Mouse (Mus musculus) 416B (cell line): ENCODE measurements around the gene Coa3.

Experiments
- DNase-seq: peaks from one replicate; pipeline ENCODE4 v3.0.0; 2011; ENCODE audit warnings: low read depth

Gene Coa3

DNA sequence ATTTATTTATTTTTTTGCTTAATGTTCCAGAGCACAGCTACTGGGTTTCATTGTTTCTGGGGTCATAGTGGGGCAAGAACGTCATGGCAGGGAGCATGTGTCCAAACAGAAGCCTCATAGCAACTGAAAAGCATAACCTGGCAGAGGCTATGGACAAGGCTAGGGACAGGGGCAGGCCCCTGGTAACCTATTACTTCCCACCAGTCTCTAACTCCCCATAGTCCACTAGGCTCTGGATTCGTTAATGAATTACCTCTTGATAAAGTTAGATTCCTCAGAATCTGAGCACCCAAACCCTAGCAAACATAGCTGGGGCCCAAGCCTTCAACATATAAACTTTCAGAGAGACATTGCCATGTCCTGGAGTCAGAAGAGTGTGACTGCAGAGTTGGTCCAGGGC, 27.9 kb downstream of the Coa3 start:
- no peak for DNase-seq

DNA sequence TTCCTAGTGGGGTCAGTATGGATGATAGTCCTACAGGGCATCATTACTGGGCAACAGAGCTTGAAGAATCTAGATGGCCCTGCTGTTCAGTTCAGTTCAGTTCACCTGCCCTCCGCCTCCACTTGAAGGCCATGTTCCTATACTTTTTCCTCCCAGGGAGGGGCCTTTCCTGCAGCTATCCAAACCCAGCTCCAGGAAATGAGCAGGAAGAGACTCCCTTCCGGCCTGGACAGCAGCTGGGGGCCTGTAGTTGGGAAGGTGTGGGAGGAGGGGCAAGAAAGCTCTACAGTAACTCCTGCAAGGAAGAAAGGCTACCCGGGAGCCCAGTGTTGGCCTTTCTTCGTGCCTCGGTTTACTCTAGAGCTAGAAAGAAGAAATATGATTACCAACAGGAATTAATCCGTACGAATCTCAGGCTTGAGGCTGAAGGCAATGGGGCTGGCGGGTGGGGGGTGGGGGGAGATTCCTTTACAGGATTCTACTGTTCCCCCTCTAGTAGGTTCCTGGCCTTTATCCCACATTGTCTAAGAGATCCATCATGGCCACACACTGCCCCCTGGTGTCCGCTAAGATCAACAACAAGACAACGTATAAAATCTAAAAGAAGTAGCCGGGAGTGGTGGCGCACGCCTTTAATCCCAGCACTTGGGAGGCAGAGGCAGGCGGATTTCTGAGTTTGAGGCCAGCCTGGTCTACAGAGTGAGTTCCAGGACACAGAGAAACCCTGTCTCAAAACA, 30.5 kb downstream of the Coa3 start:
- peak; percentile 86 for DNase-seq

DNA sequence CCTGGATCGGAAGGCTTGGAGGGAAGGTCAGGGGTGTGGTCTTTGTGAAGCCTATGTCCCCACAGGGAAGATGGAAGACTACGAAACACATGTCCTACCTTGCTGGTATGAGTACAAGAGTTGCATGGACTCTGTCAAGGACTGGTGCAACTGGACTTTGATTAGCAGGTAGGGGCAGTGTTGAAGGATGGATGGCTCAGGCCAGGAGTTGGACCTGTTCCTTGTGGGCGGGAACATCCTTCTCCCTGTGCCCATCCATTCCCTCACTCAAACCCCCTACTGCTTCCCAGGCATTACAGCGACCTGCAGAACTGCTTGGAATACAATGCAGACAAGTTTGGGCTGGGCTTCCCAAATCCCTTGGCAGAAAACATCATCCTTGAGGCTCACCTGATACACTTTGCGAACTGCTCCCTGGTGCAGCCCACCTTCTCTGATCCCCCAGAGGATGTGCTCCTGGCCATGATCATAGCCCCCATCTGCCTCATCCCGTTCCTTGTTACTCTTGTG, 31.3 kb downstream of the Coa3 start:
- DNase-seq, result no peak

DNA sequence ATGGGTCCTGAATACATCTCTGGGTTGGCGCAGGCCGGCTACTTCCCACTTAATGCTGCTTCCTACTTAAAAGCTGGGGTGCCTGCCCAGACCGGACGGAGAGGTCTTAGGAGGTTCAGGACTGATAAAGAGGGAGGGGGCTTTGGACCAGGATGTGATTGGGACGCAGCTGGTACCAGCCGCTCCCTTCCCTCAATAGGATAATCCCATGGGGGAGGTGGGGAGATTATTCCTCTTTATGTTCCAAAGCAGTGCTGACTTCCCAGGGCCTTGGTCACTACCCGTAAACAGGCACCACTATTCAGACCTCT, 32.3 kb downstream of the Coa3 start:
- DNase-seq, result no peak

DNA sequence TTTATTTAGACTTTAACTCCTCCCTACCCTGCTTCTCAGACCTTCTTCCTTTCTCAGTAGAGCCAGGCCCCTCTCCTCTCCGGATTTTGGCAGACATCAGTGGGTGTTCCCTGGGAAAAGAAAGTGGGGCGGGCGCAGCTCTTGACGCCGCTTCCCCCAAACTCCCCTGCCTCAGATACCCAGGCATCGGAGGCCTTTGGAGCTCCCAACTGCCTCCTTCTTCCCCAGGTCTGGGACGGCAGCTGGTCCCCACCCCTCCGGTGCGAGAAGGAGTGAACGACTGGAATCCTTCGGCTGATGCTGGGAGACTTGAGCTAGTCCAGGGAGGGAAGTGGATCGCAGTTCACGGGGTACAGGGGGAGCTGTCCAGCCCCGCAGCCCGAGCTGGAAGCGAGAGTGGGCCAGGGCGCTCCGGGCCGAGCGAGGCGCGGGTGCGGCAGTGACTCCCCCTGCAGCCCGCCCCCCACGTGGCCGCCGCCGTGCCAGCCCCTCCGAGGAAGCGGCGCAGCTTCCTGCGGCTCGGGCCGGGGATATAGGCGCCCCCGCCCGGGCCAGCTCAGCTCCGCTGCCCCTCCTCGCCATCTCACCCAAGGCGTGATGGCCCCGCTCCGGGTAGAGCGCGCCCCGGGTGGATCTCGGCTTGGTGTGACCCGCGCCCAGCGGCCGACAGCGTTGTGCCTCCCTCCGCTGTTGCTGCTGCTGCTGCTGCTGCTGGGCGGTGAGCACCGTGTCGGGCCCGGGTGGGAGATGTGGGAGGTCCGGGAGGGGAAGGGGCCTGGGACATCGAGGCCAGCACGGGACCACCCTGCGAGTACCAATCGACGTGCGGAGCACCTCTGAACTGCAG, 32.8 kb downstream of the Coa3 start, which contains the start of gene Ramp2:
TSS of gene Ramp2 (plus strand) at position 174 of the 847 bp plus-strand sequence.
- no peak for DNase-seq

DNA sequence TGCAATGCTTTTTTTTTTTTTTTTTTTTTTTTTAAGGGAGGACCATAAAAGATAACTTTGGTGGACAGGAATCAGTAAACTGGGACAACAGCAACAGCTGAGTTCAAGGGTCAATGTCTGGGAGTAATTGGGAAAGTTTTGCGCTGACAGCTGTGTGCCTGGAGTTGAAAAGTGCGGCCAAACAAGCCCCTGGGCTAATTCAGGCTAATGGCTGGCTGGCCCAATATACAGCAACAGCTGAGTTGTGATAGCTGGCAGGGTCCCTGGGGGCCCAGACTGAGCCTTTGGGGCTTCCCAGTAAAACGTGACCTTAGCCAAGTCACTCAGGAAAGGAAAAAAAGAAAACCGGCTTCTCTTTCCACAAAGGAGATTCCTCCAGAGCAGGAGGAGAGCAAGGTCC, 33.8 kb downstream of the Coa3 start:
- no peak for DNase-seq

DNA sequence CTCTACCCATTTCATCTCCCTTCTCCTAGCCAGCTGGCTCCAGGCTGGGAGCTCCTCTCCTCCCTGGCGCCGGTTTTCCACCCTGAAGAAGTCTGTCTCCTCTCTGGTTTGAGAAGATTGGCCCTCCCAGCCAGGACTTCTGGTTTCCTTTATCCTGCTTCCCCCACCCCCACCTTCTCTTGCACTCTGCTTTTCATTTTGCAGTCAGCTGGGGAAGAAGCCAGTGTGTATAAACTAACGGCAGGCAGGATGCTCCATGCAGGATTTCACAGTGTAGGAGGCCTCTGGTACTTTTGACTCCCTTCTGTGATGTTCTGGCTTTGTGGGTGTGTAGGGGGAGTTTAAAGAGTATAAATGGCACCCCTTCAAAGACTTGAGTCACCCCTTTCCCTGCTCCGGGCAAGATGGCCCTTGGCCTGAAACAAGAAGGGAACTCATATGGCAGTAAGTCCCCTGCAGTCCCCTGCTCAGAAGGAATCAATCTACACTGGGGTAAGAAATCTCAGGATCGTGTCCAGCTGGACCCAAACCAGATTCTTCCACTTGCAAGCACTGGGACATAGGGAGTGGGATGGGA, 40.8 kb downstream of the Coa3 start:
- DNase-seq, result no peak

DNA sequence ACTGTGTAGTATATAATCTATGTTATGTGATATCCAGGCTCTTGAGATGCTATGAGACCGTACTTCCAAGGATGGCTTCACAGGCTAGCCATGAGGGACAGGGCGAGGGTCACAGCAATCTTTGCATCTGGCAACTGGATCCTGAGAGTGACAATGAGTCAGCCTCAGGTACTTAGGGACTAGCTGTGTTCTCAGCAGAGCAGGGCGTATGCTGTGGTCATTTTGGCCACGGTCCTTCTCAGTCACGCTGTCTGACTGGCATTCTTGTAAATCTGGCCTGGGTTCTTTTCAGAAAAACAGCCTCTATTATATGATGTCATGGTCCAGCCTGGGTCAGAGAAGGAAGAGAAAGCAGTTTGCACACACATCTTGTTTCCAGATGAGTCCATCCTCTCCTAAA, 42.1 kb downstream of the Coa3 start:
- no peak for DNase-seq

DNA sequence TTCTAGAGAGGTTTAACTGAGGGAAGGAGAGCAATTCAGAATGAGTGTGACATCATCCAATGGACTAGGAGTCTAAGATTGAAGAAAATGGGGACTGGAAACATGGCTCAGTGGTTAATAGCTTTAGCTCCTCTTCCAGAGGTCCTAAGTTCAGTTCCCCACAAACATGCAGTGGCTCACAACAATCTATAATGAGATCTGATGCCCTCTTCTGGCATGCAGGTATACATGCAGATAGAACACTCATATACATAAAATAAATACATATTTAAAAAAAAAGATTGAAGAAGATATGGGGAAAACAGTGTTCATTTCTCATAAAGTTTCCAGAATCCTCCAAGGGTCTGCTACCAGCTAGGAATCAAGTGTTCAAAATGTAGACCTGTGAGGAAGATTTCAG, 43.5 kb downstream of the Coa3 start:
- DNase-seq, result peak; percentile 46

DNA sequence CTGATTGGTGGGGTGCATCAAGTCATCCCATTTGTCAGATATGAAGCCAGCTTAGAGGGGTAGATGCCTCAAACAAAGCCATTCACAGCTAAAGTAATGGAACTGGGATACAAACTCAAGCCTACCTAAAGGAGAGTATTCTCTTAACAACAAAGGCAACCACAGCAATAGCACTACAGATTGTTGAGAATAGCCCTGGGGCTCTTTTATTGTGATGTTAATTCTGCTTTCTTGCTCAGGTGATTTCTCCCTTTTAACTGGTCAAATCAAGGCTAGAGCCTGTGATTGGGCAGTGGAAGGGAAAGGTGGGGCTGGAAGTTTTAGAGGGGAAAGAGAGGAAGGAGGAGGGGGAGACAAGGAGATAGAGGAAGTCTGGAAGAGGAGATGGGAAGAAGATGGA, 44.8 kb downstream of the Coa3 start:
- no peak for DNase-seq

DNA sequence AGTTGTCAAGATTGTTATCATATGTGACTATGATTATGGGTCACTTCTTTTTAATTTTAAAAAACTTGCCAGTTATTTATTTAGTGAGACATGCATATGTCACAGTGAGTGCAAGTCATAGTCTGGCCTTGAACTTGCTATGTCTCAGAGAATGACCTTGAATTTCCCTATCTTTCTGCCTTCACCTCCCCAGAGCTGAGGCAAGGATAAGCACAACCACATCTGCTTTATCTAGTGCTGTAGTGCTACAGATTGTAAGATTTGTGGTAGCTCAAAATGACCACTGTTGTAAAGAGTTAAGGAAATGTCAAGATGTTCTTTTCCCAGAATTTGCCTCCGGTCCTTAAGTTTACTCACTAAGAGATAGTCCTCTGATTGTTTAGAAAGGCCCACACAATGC, 45.7 kb downstream of the Coa3 start:
- peak; percentile 85 for DNase-seq

DNA sequence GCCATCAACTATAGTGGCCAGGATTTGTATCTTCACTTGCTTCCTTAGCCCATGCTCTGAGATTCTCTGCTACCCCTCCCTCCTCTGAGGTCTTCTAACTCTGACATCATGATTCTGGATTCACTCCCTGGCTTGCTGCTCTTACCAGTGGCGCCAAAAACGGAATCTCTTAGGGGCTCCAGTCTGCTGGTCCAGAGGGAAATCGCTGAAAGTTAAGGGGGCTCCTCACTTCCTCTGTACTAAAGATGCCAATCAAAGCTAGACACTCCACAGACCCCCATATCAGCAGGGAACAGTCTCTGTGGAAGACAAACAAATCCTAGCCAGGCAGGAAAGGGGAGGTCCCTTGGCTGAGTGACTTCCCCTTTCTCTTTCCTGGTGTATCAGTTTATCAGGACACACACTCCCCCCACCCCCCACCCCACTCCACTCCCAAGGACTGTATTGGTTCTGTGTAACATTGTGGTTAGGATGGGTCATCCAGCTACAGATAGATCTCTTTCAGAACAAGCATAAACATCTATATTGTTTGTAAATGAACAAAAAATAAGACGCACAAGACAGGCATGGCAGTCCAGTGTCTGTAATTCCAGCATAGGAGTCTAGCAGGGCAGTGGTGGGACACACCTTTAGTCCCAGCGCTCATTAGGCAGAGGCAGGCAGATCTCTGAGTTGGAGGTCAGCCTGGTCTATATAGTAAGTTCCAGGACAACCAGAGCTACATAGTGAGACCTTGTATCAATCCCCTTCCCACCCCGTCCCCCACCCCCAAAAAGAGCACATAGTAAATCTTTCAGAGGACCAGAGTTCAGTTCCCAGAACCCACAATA, 46.7 kb downstream of the Coa3 start:
- peak; percentile 92 for DNase-seq

DNA sequence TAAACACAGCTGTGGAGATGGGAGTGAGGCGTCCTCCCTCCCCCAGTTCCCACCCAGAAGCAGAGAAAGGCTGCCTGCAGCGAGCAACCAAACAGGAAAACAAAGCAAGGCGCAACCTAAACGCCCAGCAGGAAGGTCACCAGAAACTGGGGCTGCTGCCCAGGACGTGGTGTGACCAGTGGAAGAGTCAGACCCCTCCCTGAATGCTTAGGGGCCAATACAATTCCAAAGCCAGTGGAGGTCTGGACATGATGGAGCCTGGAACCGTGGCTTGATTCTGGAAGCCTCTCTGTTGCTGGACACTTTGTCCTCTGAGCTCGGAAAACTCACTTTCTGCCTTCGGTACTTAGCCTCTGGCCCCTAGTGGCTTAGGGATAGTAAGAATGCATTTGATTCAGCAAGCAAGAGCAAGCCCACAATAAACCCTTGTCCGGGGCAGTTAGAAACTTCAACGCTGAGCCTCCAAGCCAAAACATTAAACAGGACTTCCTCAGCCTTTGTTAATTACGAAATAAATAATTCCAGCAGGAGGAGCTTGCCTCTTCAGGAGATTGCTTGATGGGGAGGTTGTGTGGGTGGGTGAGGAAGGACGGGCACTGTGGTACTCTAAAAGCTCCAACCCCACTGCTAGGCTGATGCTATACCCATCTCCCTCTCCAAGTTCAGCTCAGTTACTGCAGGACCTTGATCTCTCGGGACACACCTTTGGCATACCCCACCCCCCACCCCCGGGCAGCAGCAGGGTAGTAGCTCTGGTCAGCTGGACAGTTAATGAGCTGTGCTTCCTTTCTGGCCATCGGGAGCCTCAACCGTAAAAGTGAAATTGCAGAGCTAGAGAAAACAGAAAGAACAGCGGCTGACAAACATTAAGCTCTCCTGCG, 47.7 kb downstream of the Coa3 start:
- DNase-seq, result no peak

DNA sequence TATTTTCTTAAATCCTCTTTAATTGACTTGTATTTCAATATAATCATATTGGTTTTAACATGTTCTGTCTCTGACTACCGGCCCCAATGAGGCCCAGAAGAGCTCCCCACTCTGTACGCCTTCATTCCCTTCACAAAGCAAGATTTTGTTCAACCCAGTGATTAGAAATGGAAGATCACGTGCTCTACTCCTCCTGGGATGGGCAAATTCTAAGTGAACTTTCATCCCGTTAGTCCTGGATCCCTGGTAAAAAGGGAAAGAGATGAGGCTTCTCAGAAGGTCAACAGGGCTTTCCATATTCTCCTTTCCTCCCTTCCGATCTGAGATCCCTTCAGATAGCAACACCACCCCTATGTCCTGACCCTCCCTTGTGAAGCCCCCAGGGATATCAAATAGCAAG, 48.4 kb downstream of the Coa3 start:
- no peak for DNase-seq

DNA sequence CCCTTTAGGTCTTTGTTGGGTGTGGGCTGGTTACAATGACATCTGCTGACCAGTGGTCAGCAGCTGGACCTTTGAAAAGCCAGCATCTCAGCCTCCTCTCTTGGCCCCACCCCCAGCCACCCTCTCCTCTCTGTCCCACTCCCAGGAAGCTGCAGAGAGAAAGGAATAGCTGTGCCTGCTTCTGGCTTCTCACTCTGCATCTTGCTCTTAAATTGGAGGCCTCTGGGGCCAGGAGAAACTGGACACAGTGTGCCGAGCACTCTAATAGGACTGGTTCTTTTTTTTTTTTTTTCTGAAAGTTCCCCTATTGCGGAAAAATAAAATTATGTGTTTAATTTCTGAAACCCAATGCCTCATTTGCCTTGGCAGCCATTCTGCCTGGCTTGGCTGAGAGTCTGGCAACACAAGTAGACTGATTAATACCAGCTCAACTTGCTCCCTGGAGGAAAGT, 48.8 kb downstream of the Coa3 start:
- no peak for DNase-seq

DNA sequence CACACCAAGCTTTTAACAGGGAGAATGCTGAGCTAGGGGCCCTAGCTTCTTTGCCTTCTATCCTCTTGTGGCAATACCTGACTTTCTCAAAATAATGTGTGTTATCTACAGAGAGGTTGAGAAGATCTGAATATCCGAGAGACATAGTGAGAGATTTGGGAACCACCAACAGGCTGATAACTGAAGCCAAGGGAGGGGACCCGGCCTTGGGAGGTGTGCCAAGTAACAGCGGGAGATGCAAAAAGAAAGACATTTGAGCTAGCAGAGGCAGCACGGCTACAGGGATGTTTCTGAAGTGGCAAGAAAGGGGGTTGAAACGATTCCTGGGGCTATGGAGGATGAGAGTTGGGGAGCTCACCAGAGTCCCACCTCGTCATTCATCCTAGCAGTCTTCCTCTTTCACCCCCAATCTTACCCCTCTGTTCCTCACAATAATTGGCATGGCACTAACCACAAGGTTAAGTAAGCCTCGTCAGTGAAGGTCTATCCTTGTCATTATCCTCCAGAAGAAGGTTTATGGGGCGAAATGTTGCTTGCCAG, 49.5 kb downstream of the Coa3 start:
- no peak for DNase-seq
